In the genomic region with DNA sequence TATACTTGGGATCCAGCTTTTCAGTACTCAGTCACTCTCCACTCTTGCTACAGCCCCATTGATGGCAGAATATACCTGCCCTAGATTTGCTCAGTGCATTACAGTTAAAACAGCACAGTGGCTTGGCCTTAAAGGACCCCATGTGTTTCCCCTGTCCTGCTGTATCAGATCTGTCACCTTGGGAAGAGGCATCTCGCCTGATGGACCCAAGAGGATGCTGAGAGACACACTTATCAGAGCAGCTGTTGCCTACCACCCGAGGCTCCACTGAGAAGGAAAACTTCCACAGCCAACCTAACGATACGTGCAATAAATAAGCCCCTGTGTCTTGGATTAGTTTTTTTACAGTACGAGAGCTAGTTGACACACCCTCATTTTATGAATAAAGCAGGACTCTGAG, we compare ENCODE assay signal across 26 mouse cellular contexts.
"Had no signal": no experiment of that assay in that cellular context is flagged by ENCODE, and none has a peak within 500 bp of the region (broad histone marks: within the 10 kb centered on the region; RNA-seq: fewer than 3 reads in every experiment).

No protein-coding gene starts in this region.

- H3K4me3 ChIP-seq: left cerebral cortex, adult 2 months; limb, embryonic 12.5 days; limb, embryonic 13.5 days; limb, embryonic 15.5 days; liver, embryonic 12.5 days; liver, embryonic 13.5 days; liver, embryonic 15.5 days; lung, embryonic 15.5 days; megakaryocyte, embryonic 14.5 days; midbrain, embryonic 10.5 days; midbrain, embryonic 12.5 days; midbrain, embryonic 13.5 days; midbrain, embryonic 15.5 days; myocyte had no signal

- H3K4me1 ChIP-seq: liver, embryonic 12.5 days; liver, embryonic 13.5 days; liver, embryonic 15.5 days; lung, embryonic 15.5 days; megakaryocyte, embryonic 14.5 days; midbrain, embryonic 10.5 days; midbrain, embryonic 12.5 days; midbrain, embryonic 13.5 days; midbrain, embryonic 15.5 days had no signal

- DNase-seq: left cerebral cortex, postnatal 4 days; liver; liver, embryonic 13.5 days; lung, adult 18-20 months; lung, adult 2 months; lung, embryonic 14.5 days; lung, postnatal 10 days; lung, postnatal 14 days; lung, postnatal 36 days; lung, postnatal 4 days; midbrain, embryonic 14.5 days had no signal

- H3K27ac ChIP-seq: left cerebral cortex, adult 2 months; limb, embryonic 13.5 days; limb, embryonic 15.5 days; liver, embryonic 12.5 days; liver, embryonic 13.5 days; liver, embryonic 14.5 days; liver, embryonic 15.5 days; lung, embryonic 15.5 days; macrophage; midbrain, embryonic 10.5 days; midbrain, embryonic 12.5 days; midbrain, embryonic 13.5 days; midbrain, embryonic 15.5 days had no signal

- H3K9me3 ChIP-seq: limb, embryonic 15.5 days; liver, embryonic 12.5 days; liver, embryonic 13.5 days; liver, embryonic 15.5 days; lung, embryonic 15.5 days; midbrain, embryonic 10.5 days; midbrain, embryonic 12.5 days; midbrain, embryonic 13.5 days; midbrain, embryonic 15.5 days had no signal

- H3K27me3 ChIP-seq: liver, embryonic 12.5 days; liver, embryonic 13.5 days; liver, embryonic 15.5 days; lung, embryonic 15.5 days; megakaryocyte, embryonic 14.5 days; midbrain, embryonic 12.5 days; midbrain, embryonic 13.5 days; midbrain, embryonic 15.5 days had no signal

- H3K36me3 ChIP-seq: limb, embryonic 12.5 days; limb, embryonic 13.5 days; limb, embryonic 15.5 days; liver, embryonic 12.5 days; liver, embryonic 13.5 days; liver, embryonic 15.5 days; lung, embryonic 15.5 days; midbrain, embryonic 10.5 days; midbrain, embryonic 12.5 days; midbrain, embryonic 13.5 days; midbrain, embryonic 15.5 days had no signal
